Mouse (Mus musculus) stomach, embryonic 15.5 days (tissue): ENCODE measurements around the gene Myo3b. TPM values are rescaled to one million over a fixed set of nuclear protein-coding genes. Genes with fewer than 3 reads are reported as not detected.
A peak's percentile ranks its signal among the peaks of the same experiment; 100 is the strongest.

Experiments
- ATAC-seq: fragments of 200-750 bp; cut with Nextera tagmentation; 2 replicates; pipeline ENCODE4 v1.8.0; 2017; ENCODE audit warnings: low read depth, moderate number of reproducible peaks, moderate TSS enrichment; ENCODE audit not compliant: insufficient read depth, low FRiP score
- H3K27ac ChIP-seq: fragments of 300-500 bp; sonication (generic); 2 replicates; pipeline ENCODE4 v1.5.1; 2015; ENCODE audit warnings: mild to moderate bottlenecking, inconsistent platforms
- H3K27me3 ChIP-seq: fragments of 300-500 bp; sonication (generic); replicated peaks from 2 replicates; pipeline ENCODE4 v1.6.1; 2015; ENCODE audit warnings: inconsistent platforms
- H3K36me3 ChIP-seq: fragments of 300-500 bp; sonication (generic); 2 replicates; pipeline ENCODE4 v1.6.1; 2015; ENCODE audit warnings: inconsistent platforms
- H3K4me1 ChIP-seq: fragments of 300-500 bp; sonication (generic); 2 replicates; pipeline ENCODE4 v1.6.1; 2015; ENCODE audit warnings: inconsistent platforms
- H3K4me2 ChIP-seq: fragments of 300-500 bp; sonication (generic); 2 replicates; pipeline ENCODE4 v1.6.1; 2015; ENCODE audit warnings: mild to moderate bottlenecking, inconsistent platforms
- H3K4me3 ChIP-seq: fragments of 300-500 bp; sonication (generic); replicated peaks from 2 replicates; pipeline ENCODE4 v1.5.1; 2015; ENCODE audit warnings: inconsistent platforms
- H3K9ac ChIP-seq: fragments of 300-500 bp; sonication (generic); 2 replicates; pipeline ENCODE4 v1.6.1; 2015; ENCODE audit warnings: inconsistent platforms
- H3K9me3 ChIP-seq: fragments of 300-500 bp; sonication (generic); 2 replicates; pipeline ENCODE4 v1.6.1; 2016; ENCODE audit warnings: inconsistent platforms
- WGBS: fragments of 180-500 bp; shearing (Covaris S2); methylation state at CpG from one replicate; pipeline ENCODE4 v1.1.7; 2015; 5-methylcytosine and 5-hydroxymethylcytosine counted together
- polyA plus RNA-seq: library from polyadenylated mRNA; unstranded; fragments of >200 nt; fragmentation: Nextera tagmentation; extraction: Ambion mirVana; gene quantifications from 2 replicates; pipeline ENCODE4 v1.2.1, GENCODE M21; 2015

Myo3b gene
- polyA plus RNA-seq, 1 experiment from 2014 or later = 0.37 TPM

GRCm38 (mm10) chr2:70143543-70144188, 104.7 kb downstream of the Myo3b start:
- H3K9me3 ChIP-seq = no peaks in the 10 kb centered on the region
- no peak overlapping the region for H3K27ac ChIP-seq
- no peaks in the 10 kb centered on the region for H3K4me1 ChIP-seq
- peak; percentile 27; the same call in 1 of the 2 replicates for ATAC-seq
- no peaks in the 10 kb centered on the region for H3K36me3 ChIP-seq
- H3K4me2 ChIP-seq = no peak overlapping the region
- H3K4me3 ChIP-seq = no peak overlapping the region
- H3K27me3 ChIP-seq = no peaks in the 10 kb centered on the region
- 94% methylated on average over 4 of the region's 4 CpGs for WGBS
- H3K9ac ChIP-seq = no peak overlapping the region

DNA sequence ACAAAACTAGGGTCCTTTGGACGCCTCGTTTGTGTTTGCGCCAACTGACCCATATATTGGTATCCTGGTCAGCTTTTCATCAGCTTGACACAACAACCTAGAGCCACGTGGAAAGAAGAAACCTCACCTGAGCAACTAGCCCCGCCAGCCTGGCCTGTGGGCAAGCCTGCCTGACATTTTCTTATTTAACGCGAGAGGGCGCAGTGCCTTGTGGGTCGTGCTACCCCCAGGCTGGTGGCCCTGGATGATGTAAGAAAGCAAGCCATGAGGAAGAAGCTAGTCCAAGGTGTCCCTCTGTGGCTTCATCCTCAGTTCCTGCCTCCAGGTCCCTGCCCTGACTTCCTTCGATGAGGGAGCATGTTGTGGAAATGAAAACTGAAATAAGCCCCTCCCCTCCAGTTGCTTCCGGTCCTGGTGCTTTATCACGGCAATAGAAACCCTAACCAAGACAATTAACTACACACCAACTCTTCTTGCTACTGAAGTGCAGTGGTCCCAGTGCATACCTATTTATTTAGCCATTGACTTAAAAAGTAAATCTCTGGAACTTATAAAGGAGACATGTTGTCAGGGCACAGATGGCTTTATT, 108.2 kb downstream of the Myo3b start:
- no peak overlapping the region for H3K27ac ChIP-seq
- H3K4me3 ChIP-seq = no peak overlapping the region
- H3K9me3 ChIP-seq = no peaks in the 10 kb centered on the region
- H3K9ac ChIP-seq = no peak overlapping the region
- H3K4me2 ChIP-seq = no peak overlapping the region
- no peaks in the 10 kb centered on the region for H3K36me3 ChIP-seq
- no peaks in the 10 kb centered on the region for H3K4me1 ChIP-seq
- H3K27me3 ChIP-seq = no peaks in the 10 kb centered on the region
- WGBS = 48% methylated on average over 12 of the region's 12 CpGs
- no peak for ATAC-seq

DNA sequence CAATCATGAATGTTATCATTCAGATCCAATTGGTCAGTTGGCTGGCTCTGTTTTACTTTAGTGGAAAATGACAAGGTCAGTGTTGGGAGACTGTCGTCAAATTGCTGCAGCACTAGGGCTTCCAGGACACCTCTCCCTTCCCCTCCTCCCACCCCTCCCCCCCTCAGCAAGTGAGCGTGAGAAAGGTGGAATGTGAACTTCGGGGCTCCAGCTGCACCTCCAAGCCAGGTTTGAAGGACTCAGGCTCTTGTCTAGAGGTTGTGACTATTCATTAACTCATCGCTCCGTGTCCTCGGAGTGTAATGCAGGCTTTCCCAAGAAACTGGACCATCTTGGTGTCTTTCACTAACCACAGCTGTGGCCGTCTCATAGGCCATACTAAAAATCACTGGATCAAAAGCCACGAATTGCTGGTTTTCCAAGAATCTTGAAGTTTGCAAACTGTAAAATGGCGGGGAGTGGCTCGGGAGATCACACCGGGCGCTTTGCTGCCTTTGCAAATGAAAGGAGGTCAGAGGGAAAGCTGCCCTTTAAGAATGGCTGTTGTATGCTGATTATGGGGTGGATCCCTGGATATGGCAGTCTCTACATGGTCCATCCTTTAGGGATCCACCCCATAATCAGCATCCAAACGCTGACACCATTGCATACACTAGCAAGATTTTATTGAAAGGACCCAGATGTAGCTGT, 110.0 kb downstream of the Myo3b start:
- WGBS = 66% methylated on average over 13 of the region's 13 CpGs
- no peak for ATAC-seq
- no peaks in the 10 kb centered on the region for H3K4me1 ChIP-seq
- no peak overlapping the region for H3K4me2 ChIP-seq
- no peak overlapping the region for H3K27ac ChIP-seq
- no peaks in the 10 kb centered on the region for H3K36me3 ChIP-seq
- no peak overlapping the region for H3K9ac ChIP-seq
- H3K9me3 ChIP-seq = no peaks in the 10 kb centered on the region
- no peak overlapping the region for H3K4me3 ChIP-seq
- no peaks in the 10 kb centered on the region for H3K27me3 ChIP-seq

DNA sequence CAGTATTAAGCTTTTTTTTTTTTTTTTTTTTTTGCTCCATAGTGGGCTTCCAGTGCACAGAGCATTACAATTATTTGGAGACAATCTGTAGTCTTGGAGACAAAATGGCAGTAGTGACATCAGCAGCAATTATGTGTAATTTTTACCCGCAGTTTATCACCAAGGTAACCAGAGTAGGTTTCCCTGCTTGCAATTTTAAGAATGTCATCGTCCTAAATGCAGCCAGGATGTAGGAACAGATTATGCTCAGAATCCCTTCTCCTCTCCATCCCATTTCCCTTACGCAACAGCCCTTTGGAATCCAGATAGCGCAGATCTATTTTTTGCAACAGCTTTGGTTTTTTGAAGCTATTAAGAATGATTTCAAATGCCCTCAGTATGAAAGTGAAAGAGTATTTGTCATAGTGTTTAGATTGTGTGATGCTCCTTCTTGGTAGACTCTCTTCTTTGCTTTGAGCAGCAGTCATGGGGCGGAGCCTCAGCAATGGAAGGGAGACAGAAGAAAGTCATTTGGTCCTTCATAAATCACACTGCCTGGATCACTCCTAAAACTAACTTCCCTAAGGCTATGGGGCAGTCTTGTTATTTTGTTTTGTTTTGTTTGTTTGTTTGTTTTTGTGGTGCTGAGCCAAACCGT, 111.6 kb downstream of the Myo3b start:
- Histone ChIP-seq H3K36me3 (no peaks in the 10 kb centered on the region), H3K9me3 (no peaks in the 10 kb centered on the region), H3K4me3 (no peak overlapping the region), H3K9ac (no peak overlapping the region), H3K4me1 (no peaks in the 10 kb centered on the region), H3K27ac (no peak overlapping the region), H3K27me3 (no peaks in the 10 kb centered on the region), H3K4me2 (no peak overlapping the region)
- 77% methylated on average over 6 of the region's 6 CpGs for WGBS
- no peak for ATAC-seq

DNA sequence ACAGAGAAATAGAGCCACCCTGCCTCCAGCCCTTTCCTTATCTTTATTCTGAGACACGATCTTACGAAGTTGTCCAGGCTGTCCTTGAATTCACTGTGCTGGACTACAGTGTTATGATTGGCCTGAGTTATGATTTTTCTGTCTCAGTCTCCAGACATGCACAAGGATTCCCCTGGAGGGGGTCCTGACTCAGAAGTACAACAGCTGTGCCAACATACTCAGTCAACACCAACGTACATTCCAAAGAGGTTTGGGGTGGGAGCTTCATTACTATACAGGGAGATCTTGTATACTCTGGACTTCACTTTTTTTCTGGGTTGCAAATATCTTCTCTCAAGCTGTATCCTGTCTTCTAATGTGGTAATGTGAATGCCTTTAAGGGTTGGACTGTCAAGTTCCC, 113.0 kb downstream of the Myo3b start:
- Histone ChIP-seq H3K9me3 (no peaks in the 10 kb centered on the region), H3K9ac (no peak overlapping the region), H3K4me2 (no peak overlapping the region), H3K4me3 (no peak overlapping the region), H3K27ac (no peak overlapping the region), H3K27me3 (no peaks in the 10 kb centered on the region), H3K36me3 (no peaks in the 10 kb centered on the region), H3K4me1 (no peaks in the 10 kb centered on the region)
- no peak for ATAC-seq
- 63% methylated on average over 3 of the region's 3 CpGs for WGBS

DNA sequence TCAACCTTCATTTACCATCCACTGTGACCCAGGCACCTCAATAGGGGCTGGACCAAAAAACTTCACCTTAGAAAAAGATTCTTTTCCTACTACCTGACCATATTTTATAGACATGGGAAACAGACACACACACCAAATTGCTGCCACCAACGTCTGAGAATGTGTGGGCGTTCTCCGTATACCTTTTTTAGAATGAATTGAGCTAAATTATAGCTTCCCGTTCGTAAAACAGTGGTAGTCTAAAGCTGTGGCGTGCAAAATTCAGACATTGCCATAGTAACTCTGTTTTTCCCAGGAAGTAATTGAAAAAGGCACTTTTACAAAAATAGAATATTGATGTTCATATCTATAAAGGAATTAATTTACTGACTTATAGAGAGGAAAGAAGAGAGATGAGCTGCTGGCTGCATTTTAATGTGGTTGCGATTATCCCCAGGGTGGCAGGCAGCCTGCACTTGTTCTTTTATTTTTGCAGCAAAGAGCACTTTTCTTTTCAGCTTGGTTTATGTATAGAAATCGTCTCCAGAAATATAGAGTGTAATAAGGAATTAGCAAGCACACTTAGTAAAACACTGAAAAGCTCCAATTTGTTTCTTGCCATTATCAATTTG, 116.4 kb downstream of the Myo3b start:
- no peak overlapping the region for H3K9ac ChIP-seq
- 83% methylated on average over 8 of the region's 8 CpGs for WGBS
- no peaks in the 10 kb centered on the region for H3K9me3 ChIP-seq
- no peaks in the 10 kb centered on the region for H3K4me1 ChIP-seq
- H3K4me2 ChIP-seq = no peak overlapping the region
- H3K27ac ChIP-seq = no peak overlapping the region
- ATAC-seq = no peak
- no peaks in the 10 kb centered on the region for H3K27me3 ChIP-seq
- H3K4me3 ChIP-seq = no peak overlapping the region
- no peaks in the 10 kb centered on the region for H3K36me3 ChIP-seq

DNA sequence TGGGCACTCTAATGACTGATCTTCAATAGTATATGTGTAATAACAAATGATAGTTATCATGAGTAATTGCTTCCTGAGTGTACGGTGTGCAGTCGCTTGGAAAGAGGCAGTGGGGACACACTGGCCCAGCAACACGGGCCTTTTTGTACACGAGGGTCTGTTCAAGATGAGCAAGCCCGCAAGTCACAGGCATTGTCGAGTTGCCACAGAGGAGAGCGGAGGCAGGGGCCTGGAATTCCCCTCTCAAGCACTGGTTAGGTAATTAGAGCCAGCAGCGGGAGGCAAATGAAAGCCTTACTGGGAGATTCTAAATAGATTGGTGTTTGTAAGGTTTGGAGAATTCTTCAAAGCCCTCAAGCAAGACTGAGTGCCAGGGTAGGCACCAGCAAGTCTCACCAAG, 120.6 kb downstream of the Myo3b start:
- Histone ChIP-seq H3K27me3 (no peaks in the 10 kb centered on the region), H3K36me3 (no peaks in the 10 kb centered on the region), H3K9ac (no peak overlapping the region), H3K4me1 (no peaks in the 10 kb centered on the region), H3K4me3 (no peak overlapping the region), H3K9me3 (no peaks in the 10 kb centered on the region), H3K27ac (no peak overlapping the region), H3K4me2 (no peak overlapping the region)
- 39% methylated on average over 8 of the region's 8 CpGs for WGBS
- no peak for ATAC-seq

- no peak overlapping the region for H3K4me2 ChIP-seq
- H3K9me3 ChIP-seq = no peaks in the 10 kb centered on the region
- no peak overlapping the region for H3K4me3 ChIP-seq
- no peaks in the 10 kb centered on the region for H3K36me3 ChIP-seq
- H3K4me1 ChIP-seq = no peaks in the 10 kb centered on the region
- no peak for ATAC-seq
- 67% methylated on average over 3 of the region's 3 CpGs for WGBS
- no peak overlapping the region for H3K9ac ChIP-seq
- H3K27me3 ChIP-seq = no peaks in the 10 kb centered on the region
- no peak overlapping the region for H3K27ac ChIP-seq
Measured at GRCm38 (mm10) chr2:70166231-70166630, 127.3 kb downstream of the Myo3b start.

- WGBS = 59% methylated on average over 17 of the region's 17 CpGs
- Histone ChIP-seq H3K9me3 (no peaks in the 10 kb centered on the region), H3K4me2 (no peak overlapping the region), H3K27me3 (no peaks in the 10 kb centered on the region), H3K27ac (no peak overlapping the region), H3K9ac (no peak overlapping the region), H3K4me3 (no peak overlapping the region), H3K36me3 (no peaks in the 10 kb centered on the region), H3K4me1 (no peaks in the 10 kb centered on the region)
- ATAC-seq = no peak
Measured at GRCm38 (mm10) chr2:70167944-70168935, 129.3 kb downstream of the Myo3b start.

DNA sequence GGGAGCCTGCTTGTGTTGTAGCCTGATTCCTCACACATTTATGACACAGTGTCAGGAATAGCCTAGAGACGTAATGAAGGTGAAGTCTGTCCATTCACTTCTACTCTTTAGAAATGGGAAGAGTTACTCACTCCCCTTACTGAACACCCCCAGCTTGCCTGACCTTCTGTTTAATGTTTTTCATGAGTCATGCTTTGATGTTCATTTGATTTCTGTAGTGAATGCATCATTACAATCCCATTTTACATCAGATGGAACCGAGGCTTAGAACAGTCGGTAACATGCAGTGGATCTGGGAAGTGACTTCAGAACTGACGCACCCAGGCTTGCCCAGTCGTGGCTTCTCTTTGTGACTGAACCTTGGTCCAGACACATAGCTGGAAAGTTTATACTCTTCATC, 131.5 kb downstream of the Myo3b start:
- no peaks in the 10 kb centered on the region for H3K27me3 ChIP-seq
- H3K36me3 ChIP-seq = no peaks in the 10 kb centered on the region
- no peak overlapping the region for H3K4me3 ChIP-seq
- no peaks in the 10 kb centered on the region for H3K9me3 ChIP-seq
- H3K9ac ChIP-seq = no peak overlapping the region
- 83% methylated on average over 5 of the region's 5 CpGs for WGBS
- ATAC-seq = no peak
- H3K4me2 ChIP-seq = no peak overlapping the region
- H3K4me1 ChIP-seq = no peaks in the 10 kb centered on the region
- H3K27ac ChIP-seq = no peak overlapping the region
